Comparison of ENCODE assay signal across 12 mouse cellular contexts in genomic region chr6:120956259-120957161, GRCm38 (mm10). TPM values are rescaled to one million over a fixed set of nuclear protein-coding genes. Genes with fewer than 3 reads are reported as not detected.
DNase-seq lines count a peak whose midpoint lies in the region; ATAC-seq and TF ChIP-seq lines count a peak whose summit lies in the region.
"Had no signal": no experiment of that assay in that cellular context is flagged by ENCODE, and none has a peak within 500 bp of the region (broad histone marks: within the 10 kb centered on the region; RNA-seq: fewer than 3 reads in every experiment).

No protein-coding gene starts in this region.

- ATAC-seq in erythroid progenitor cell, adult 5-6 weeks (replicated peaks; ENCODE audit: low FRiP score, poor library complexity, severe bottlenecking) = peak; percentile 82
- ATAC-seq in megakaryocyte progenitor cell, adult 5-6 weeks (replicated peaks; ENCODE audit: poor library complexity) = peak; percentile 78
- no peak for ATAC-seq in CD4-positive, CD25-positive, alpha-beta regulatory T cell, adult 4 months
- ATAC-seq: forebrain, embryonic 16.5 days; midbrain, embryonic 16.5 days had no signal

- H3K4me3 ChIP-seq in C2C12 (ENCODE audit: insufficient read depth, poor library complexity, severe bottlenecking) = no peak overlapping the region
- H3K4me3 ChIP-seq: limb, embryonic 12.5 days had no signal

- DNase-seq in 416B (ENCODE audit: low read depth) (peak; percentile 95), adipocyte (ENCODE audit: low spot score) (no peak)
- DNase-seq in left cerebral cortex, postnatal 25 days (ENCODE audit: low spot score in 2 of 2) = no peak
- DNase-seq: cerebellum, postnatal 36 days; kidney, postnatal 10 days had no signal

- no peak for TF ChIP-seq CTCF in C2C12 (IDR thresholded peaks at IDR 0.05; ENCODE audit: control insufficient read depth, insufficient read depth, insufficient read length)

- no peaks in the 10 kb centered on the region for H3K79me2 ChIP-seq in C2C12 (ENCODE audit: control insufficient read depth, insufficient read depth)

- H3K27me3 ChIP-seq in C2C12 (ENCODE audit: control insufficient read depth, insufficient read depth, insufficient read length) = no peaks in the 10 kb centered on the region
- H3K27me3 ChIP-seq: limb, embryonic 12.5 days had no signal

- no peaks in the 10 kb centered on the region for H3K79me3 ChIP-seq in C2C12 (ENCODE audit: low read depth)

- no peak overlapping the region for H3ac ChIP-seq in C2C12 (ENCODE audit: control insufficient read depth, insufficient read length, low read depth)

- intact Hi-C loops in left cerebral cortex, postnatal 25 days (cut with DNase I) = no loop called here

- H3K36me3 ChIP-seq in C2C12 (ENCODE audit: control insufficient read depth, insufficient read depth) = peaks cover 5% of the 10 kb centered on the region

TF ChIP-seq in C2C12, 6 proteins besides CTCF, POLR2A, EP300 and RAD21:
- TF ChIP-seq MYOD1 (IDR thresholded peaks at IDR 0.05; ENCODE audit: control insufficient read depth, insufficient read length, low read depth) = peak; percentile 77
- TF ChIP-seq MYOG (IDR thresholded peaks at IDR 0.05; ENCODE audit: control insufficient read depth, extremely low read depth, insufficient read length) = no peak
- peak; percentile 85 for TF ChIP-seq MAX (IDR thresholded peaks at IDR 0.05)
- TF ChIP-seq USF1 (IDR thresholded peaks at IDR 0.05; ENCODE audit: low read depth) = no peak
- peak; percentile 74 for TF ChIP-seq FOSL1 (IDR thresholded peaks at IDR 0.05; ENCODE audit: insufficient read depth, low read length, poor library complexity, severe bottlenecking)

RNA-seq across cellular contexts. Expression of gene Bid, which starts 39.9 kb away (rescaled TPM):
- 48.1 TPM for polyA plus RNA-seq in C2C12 (2012; fragmentation: generic; extraction: Trizol)
- total RNA-seq in erythroid progenitor cell, adult 5-6 weeks (2015; ENCODE audit: low replicate concordance) = 9.6 and 11.5 TPM in 2 replicates
- 6.3 and 7.7 TPM in 2 replicates for total RNA-seq in erythroid progenitor cell, adult 5-6 weeks (2017; ENCODE audit: low replicate concordance)
- total RNA-seq in megakaryocyte progenitor cell, adult 5-6 weeks (2015) = 89.7 and 91.0 TPM in 2 replicates
- total RNA-seq in megakaryocyte progenitor cell, adult 5-6 weeks (2017) = 51.7 and 55.4 TPM in 2 replicates
- total RNA-seq in left cerebral cortex, postnatal 25 days (2021) = 10 to 100 TPM in 1 of 2 experiments, 1 to 10 TPM in 1; 9.4 to 10.4 TPM
- 10 to 100 TPM; 51.9 to 73.2 TPM for polyA plus RNA-seq in CD4-positive, CD25-positive, alpha-beta regulatory T cell, adult 4 months (2017; shearing (Covaris generic))

Comparison
In these comparisons a context has a peak if more than half of its experiments do, and no peak if none do; other contexts are left out.
1. RNA of gene Bid, which starts 39.9 kb away (total RNA-seq): 51.7 to 91.0 TPM in megakaryocyte progenitor cell, adult 5-6 weeks; 9.4 to 10.4 TPM in left cerebral cortex, postnatal 25 days and 6.3 to 11.5 TPM in erythroid progenitor cell, adult 5-6 weeks; every median in the first group is over 4 times any median in the second.